Mouse (Mus musculus): Measurements from ENCODE around the gene Fkbp9. TPM values are rescaled to one million over a fixed set of nuclear protein-coding genes. Genes with fewer than 3 reads are reported as not detected.

Fkbp9 gene
- polyA plus RNA-seq (2015; fragmentation: Nextera tagmentation; extraction: Ambion mirVana), result 26.2 and 28.5 TPM in 2 replicates

GRCm38 (mm10) chr6:56831697-56832406, at the start of gene Fkbp9:
Gene Fkbp9, plus strand, starts transcription at chr6:56832059.
- peak; percentile 91 for ATAC-seq (ENCODE audit: low read depth)
- Histone ChIP-seq H3K27me3 (peaks cover 6% of the 10 kb centered on the region), H3K4me1 (replicated peaks) (peaks cover 20% of the 10 kb centered on the region), H3K9me3 (replicated peaks) (no peaks in the 10 kb centered on the region), H3K27ac (peak within 1 kb of the TSS; percentile 43; the same call in 1 of the 2 replicates), H3K36me3 (peaks cover 2% of the 10 kb centered on the region; the same call in 1 of the 2 replicates), H3K9ac (peak within 1 kb of the TSS; percentile 77), H3K4me2 (peak within 1 kb of the TSS; percentile 94), H3K4me3 (replicated peaks) (peak within 1 kb of the TSS; percentile 70)
- under 1% methylated on average over 58 of the region's 58 CpGs for WGBS (ENCODE audit: insufficient replicate concordance)
- DNase-seq, result peak; percentile 49

GRCm38 (mm10) chr6:56783561-56784272, 48.1 kb upstream of the Fkbp9 start:
- Histone ChIP-seq H3K27ac (peak overlapping the region; percentile 15; the same call in 1 of the 2 replicates), H3K36me3 (peaks cover 81% of the 10 kb centered on the region)

GRCm38 (mm10) chr6:56785068-56785467, 46.8 kb upstream of the Fkbp9 start:
- no peak overlapping the region for H3K27ac ChIP-seq

More at GRCm38 (mm10) chr6:56783561-56784272, 48.1 kb upstream of the Fkbp9 start:
- Histone ChIP-seq H3K9me3 (replicated peaks) (no peaks in the 10 kb centered on the region), H3K9ac (no peak overlapping the region), H3K4me2 (peak overlapping the region; percentile 3; the same call in 1 of the 2 replicates), H3K4me3 (replicated peaks) (no peak overlapping the region), H3K27me3 (no peaks in the 10 kb centered on the region), H3K4me1 (replicated peaks) (peaks cover 48% of the 10 kb centered on the region)
- peak; percentile 24; the same call in 1 of the 2 replicates for ATAC-seq (ENCODE audit: low read depth)
- WGBS (ENCODE audit: insufficient replicate concordance), result 63% methylated on average over 4 of the region's 4 CpGs
- no peak for DNase-seq

GRCm38 (mm10) chr6:56787668-56788067, 44.2 kb upstream of the Fkbp9 start:
- peaks cover 51% of the 10 kb centered on the region for H3K36me3 ChIP-seq
- WGBS (ENCODE audit: insufficient replicate concordance), result 43% methylated on average over 2 of the region's 2 CpGs

More at GRCm38 (mm10) chr6:56785068-56785467, 46.8 kb upstream of the Fkbp9 start:
- no peaks in the 10 kb centered on the region for H3K27me3 ChIP-seq
- DNase-seq, result no peak
- no peak overlapping the region for H3K4me3 ChIP-seq (replicated peaks)
- ATAC-seq (ENCODE audit: low read depth), result no peak
- H3K4me1 ChIP-seq (replicated peaks), result peaks cover 60% of the 10 kb centered on the region
- H3K4me2 ChIP-seq, result no peak overlapping the region
- H3K9me3 ChIP-seq (replicated peaks), result no peaks in the 10 kb centered on the region
- H3K9ac ChIP-seq, result no peak overlapping the region
- WGBS (ENCODE audit: insufficient replicate concordance), result 72% methylated on average over 5 of the region's 5 CpGs
- peaks cover 70% of the 10 kb centered on the region for H3K36me3 ChIP-seq

GRCm38 (mm10) chr6:56789336-56789735, 42.5 kb upstream of the Fkbp9 start:
- Histone ChIP-seq H3K4me1 (replicated peaks) (peaks cover 81% of the 10 kb centered on the region), H3K27me3 (no peaks in the 10 kb centered on the region), H3K36me3 (peaks cover 49% of the 10 kb centered on the region), H3K9ac (no peak overlapping the region; the same call in 1 of the 2 replicates), H3K27ac (no peak overlapping the region), H3K9me3 (replicated peaks) (no peaks in the 10 kb centered on the region), H3K4me2 (no peak overlapping the region), H3K4me3 (replicated peaks) (no peak overlapping the region)
- peak; percentile 17 for DNase-seq
- peak; percentile 65 for ATAC-seq (ENCODE audit: low read depth)
- WGBS (ENCODE audit: insufficient replicate concordance), result 30% methylated on average over 3 of the region's 3 CpGs

More at GRCm38 (mm10) chr6:56787668-56788067, 44.2 kb upstream of the Fkbp9 start:
- no peaks in the 10 kb centered on the region for H3K9me3 ChIP-seq (replicated peaks)
- no peak overlapping the region for H3K4me3 ChIP-seq (replicated peaks)
- no peak for ATAC-seq (ENCODE audit: low read depth)
- no peak overlapping the region for H3K9ac ChIP-seq
- H3K4me1 ChIP-seq (replicated peaks), result peaks cover 80% of the 10 kb centered on the region
- H3K4me2 ChIP-seq, result no peak overlapping the region
- no peak for DNase-seq
- H3K27ac ChIP-seq, result no peak overlapping the region
- no peaks in the 10 kb centered on the region for H3K27me3 ChIP-seq

GRCm38 (mm10) chr6:56794834-56795233, 37.0 kb upstream of the Fkbp9 start:
- H3K9ac ChIP-seq, result peak overlapping the region; percentile 95; the same call in 1 of the 2 replicates
- peaks cover 13% of the 10 kb centered on the region for H3K36me3 ChIP-seq
- ATAC-seq (ENCODE audit: low read depth) (no peak), DNase-seq (no peak)
- WGBS (ENCODE audit: insufficient replicate concordance), result 84% methylated on average over 5 of the region's 5 CpGs
- no peaks in the 10 kb centered on the region for H3K27me3 ChIP-seq
- peak overlapping the region; percentile 87 for H3K4me2 ChIP-seq
- peak overlapping the region; percentile 89 for H3K4me3 ChIP-seq (replicated peaks)
- H3K9me3 ChIP-seq (replicated peaks), result no peaks in the 10 kb centered on the region
- no peak overlapping the region for H3K27ac ChIP-seq
- peaks cover 62% of the 10 kb centered on the region for H3K4me1 ChIP-seq (replicated peaks)

DNA sequence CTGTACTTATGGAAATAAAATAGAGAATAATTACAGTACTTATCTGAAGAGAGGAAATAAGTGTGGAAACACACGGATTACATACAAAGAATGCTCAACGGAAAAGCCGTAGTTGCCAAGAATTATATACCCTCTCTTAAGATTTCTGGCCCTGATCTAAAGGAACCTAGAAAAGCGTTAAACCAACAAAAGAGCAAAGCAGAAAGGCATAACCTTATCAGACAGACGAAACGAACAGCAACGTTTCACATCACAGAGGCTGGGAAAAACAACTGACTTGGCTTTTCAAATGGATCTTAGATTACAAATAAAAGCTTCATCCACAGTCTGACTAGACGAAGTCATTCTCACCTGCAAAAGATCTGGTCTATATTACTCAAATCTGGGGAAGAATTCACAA, 35.6 kb upstream of the Fkbp9 start:
- ATAC-seq (ENCODE audit: low read depth), result no peak
- H3K9me3 ChIP-seq (replicated peaks), result no peaks in the 10 kb centered on the region
- H3K27ac ChIP-seq, result peak overlapping the region; percentile 99
- no peak for DNase-seq
- peak overlapping the region; percentile 89 for H3K4me3 ChIP-seq (replicated peaks)
- H3K9ac ChIP-seq, result peak overlapping the region; percentile 95
- 4% methylated on average over 8 of the region's 8 CpGs for WGBS (ENCODE audit: insufficient replicate concordance)
- peak overlapping the region; percentile 87 for H3K4me2 ChIP-seq
- H3K36me3 ChIP-seq, result peaks cover 13% of the 10 kb centered on the region
- peaks cover 51% of the 10 kb centered on the region for H3K4me1 ChIP-seq (replicated peaks)
- H3K27me3 ChIP-seq, result no peaks in the 10 kb centered on the region

- Histone ChIP-seq H3K4me3 (replicated peaks) (peak overlapping the region; percentile 89), H3K4me2 (peak overlapping the region; percentile 87), H3K27ac (peak overlapping the region; percentile 99), H3K4me1 (replicated peaks) (peaks cover 47% of the 10 kb centered on the region), H3K27me3 (no peaks in the 10 kb centered on the region), H3K9ac (peak overlapping the region; percentile 95), H3K36me3 (peaks cover 13% of the 10 kb centered on the region), H3K9me3 (replicated peaks) (no peaks in the 10 kb centered on the region)
- WGBS (ENCODE audit: insufficient replicate concordance), result under 1% methylated on average over 16 of the region's 16 CpGs
- DNase-seq (peak; percentile 40), ATAC-seq (ENCODE audit: low read depth) (peak; percentile 47)
These were observed 35.2 kb upstream of the Fkbp9 start for GRCm38 (mm10) chr6:56796668-56797141.

- Histone ChIP-seq H3K4me1 (replicated peaks) (peaks cover 46% of the 10 kb centered on the region), H3K27ac (peak within 1 kb of the TSS; percentile 99), H3K36me3 (peaks cover 13% of the 10 kb centered on the region), H3K4me3 (replicated peaks) (peak within 1 kb of the TSS; percentile 89), H3K9me3 (replicated peaks) (no peaks in the 10 kb centered on the region), H3K9ac (peak within 1 kb of the TSS; percentile 95), H3K4me2 (peak within 1 kb of the TSS; percentile 87), H3K27me3 (no peaks in the 10 kb centered on the region)
- ATAC-seq (ENCODE audit: low read depth) (peak; percentile 92), DNase-seq (peak; percentile 92)
- WGBS (ENCODE audit: insufficient replicate concordance), result under 1% methylated on average over 89 of the region's 98 CpGs
These were observed 34.3 kb upstream of the Fkbp9 start, which contains the start of gene Kbtbd2 for GRCm38 (mm10) chr6:56797311-56798151. Gene Kbtbd2, minus strand, starts transcription at chr6:56797813.

GRCm38 (mm10) chr6:56798152-56798465, 33.8 kb upstream of the Fkbp9 start:
- WGBS (ENCODE audit: insufficient replicate concordance), result 14% methylated on average over 8 of the region's 8 CpGs
- DNase-seq (no peak), ATAC-seq (ENCODE audit: low read depth) (no peak)
- peak overlapping the region; percentile 95 for H3K9ac ChIP-seq
- H3K27me3 ChIP-seq, result no peaks in the 10 kb centered on the region
- H3K36me3 ChIP-seq, result peaks cover 10% of the 10 kb centered on the region
- H3K9me3 ChIP-seq (replicated peaks), result no peaks in the 10 kb centered on the region
- peaks cover 41% of the 10 kb centered on the region for H3K4me1 ChIP-seq (replicated peaks)
- H3K27ac ChIP-seq, result peak overlapping the region; percentile 99
- peak overlapping the region; percentile 87 for H3K4me2 ChIP-seq
- peak overlapping the region; percentile 89 for H3K4me3 ChIP-seq (replicated peaks)
